Mouse (Mus musculus) CH12.LX (cell line): ENCODE results near the gene Plscr5. TPM values are rescaled to one million over a fixed set of nuclear protein-coding genes. Genes with fewer than 3 reads are reported as not detected.
A peak's percentile ranks its signal among the peaks of the same experiment; 100 is the strongest.

Experiments
- DNase-seq: peaks from one replicate; pipeline ENCODE4 v3.0.0-alpha.2; 2013; ENCODE audit errors: extremely low read depth
- H3K27ac ChIP-seq: 2 replicates; pipeline ENCODE4 v1.5.1; 2012; ENCODE audit warnings: low read depth, mild to moderate bottlenecking, control low read depth, moderate library complexity; ENCODE audit not compliant: insufficient read depth
- H3K27me3 ChIP-seq: replicated peaks from 2 replicates; pipeline ENCODE3; 2012; ENCODE audit warnings: inconsistent platforms
- H3K36me3 ChIP-seq, 2 experiments: replicated peaks in 1 of 2; 2 replicates each; pipeline versions ENCODE3 to v1.6.1; 2012; ENCODE audit warnings: inconsistent platforms in 1 of 2, low read length in 1 of 2, mild to moderate bottlenecking in 1 of 2, mixed read lengths in 1 of 2, moderate library complexity in 1 of 2; ENCODE audit not compliant: control insufficient read depth in 1 of 2, insufficient read depth in 1 of 2
- H3K4me1 ChIP-seq, 2 experiments: 2 replicates each; pipeline ENCODE4 v1.6.1; 2012; ENCODE audit warnings: inconsistent platforms in 1 of 2, moderate library complexity in 1 of 2; ENCODE audit not compliant: insufficient read depth in 2 of 2, control insufficient read depth in 1 of 2
- H3K4me2 ChIP-seq: 2 replicates; pipeline ENCODE4 v1.6.1; 2012; ENCODE audit warnings: low read depth, mild to moderate bottlenecking, control low read depth; ENCODE audit not compliant: poor library complexity, insufficient read depth, severe bottlenecking
- H3K4me3 ChIP-seq, 3 experiments: fragments of 150-350 bp in 1 of 3; sonication (generic) in 1 of 3; replicated peaks in 1 of 3; 2 replicates each; pipeline versions ENCODE3 to v1.5.1; 2011 to 2012; ENCODE audit warnings: low read depth in 2 of 3, low read length in 2 of 3, mild to moderate bottlenecking in 2 of 3, moderate library complexity in 2 of 3, control low read depth in 1 of 3, improper control_type of control experiment in 1 of 3, inconsistent platforms in 1 of 3, mixed read lengths in 1 of 3; ENCODE audit not compliant: poor library complexity in 1 of 3
- H3K79me2 ChIP-seq: replicated peaks from 2 replicates; pipeline ENCODE4 v1.6.1; 2012; ENCODE audit warnings: mild to moderate bottlenecking, moderate library complexity; ENCODE audit not compliant: control insufficient read depth, poor library complexity, insufficient read depth, severe bottlenecking; ENCODE audit errors: extremely low read depth
- H3K9ac ChIP-seq: 2 replicates; pipeline ENCODE4 v1.6.1; 2012; ENCODE audit warnings: low read depth, mild to moderate bottlenecking, control low read depth, moderate library complexity; ENCODE audit not compliant: insufficient read depth
- H3K9me3 ChIP-seq: replicated peaks from 2 replicates; pipeline ENCODE3; 2012; ENCODE audit warnings: low read length, inconsistent platforms, mixed read lengths
- BHLHE40 ChIP-seq: IDR thresholded peaks from 2 replicates; pipeline ENCODE4 v1.6.1; 2011; ENCODE audit warnings: mild to moderate bottlenecking, low read depth, low read length, improper control_type of control experiment
- CHD1 ChIP-seq: IDR thresholded peaks from 2 replicates; pipeline ENCODE4 v1.6.1; 2012; ENCODE audit warnings: low read depth, low read length, improper control_type of control experiment, inconsistent platforms
- CHD2 ChIP-seq: IDR thresholded peaks from 2 replicates; pipeline ENCODE4 v1.6.1; 2011; ENCODE audit warnings: low read length, improper control_type of control experiment
- CTCF ChIP-seq, 2 experiments: IDR thresholded peaks in 1 of 2; conservative IDR thresholded peaks in 1 of 2; 2 replicates each; pipeline ENCODE4 v1.5.1; 2011 to 2012; ENCODE audit warnings: low read depth in 2 of 2, low read length in 2 of 2, improper control_type of control experiment in 1 of 2, inconsistent platforms in 1 of 2, mild to moderate bottlenecking in 1 of 2, moderate library complexity in 1 of 2
- E2F4 ChIP-seq: IDR thresholded peaks from 2 replicates; pipeline ENCODE4 v1.6.1; 2011; ENCODE audit warnings: low read depth, low read length, improper control_type of control experiment; ENCODE audit not compliant: insufficient replicate concordance
- ELF1 ChIP-seq: IDR thresholded peaks from 2 replicates; pipeline ENCODE4 v1.6.1; 2014; ENCODE audit warnings: low read depth, mild to moderate bottlenecking, inconsistent platforms, low read length, improper control_type of control experiment
- EP300 ChIP-seq: IDR thresholded peaks from 2 replicates; pipeline ENCODE4 v1.6.1; 2011; ENCODE audit warnings: low read length, improper control_type of control experiment
- ETS1 ChIP-seq: conservative IDR thresholded peaks from 2 replicates; pipeline ENCODE4 v1.6.1; 2012; ENCODE audit warnings: low read depth, mild to moderate bottlenecking, inconsistent platforms, low read length, improper control_type of control experiment, moderate library complexity
- GABPA ChIP-seq: IDR thresholded peaks from 2 replicates; pipeline ENCODE4 v1.6.1; 2012; ENCODE audit warnings: low read depth, low read length, improper control_type of control experiment, inconsistent platforms; ENCODE audit not compliant: insufficient replicate concordance
- HCFC1 ChIP-seq: IDR thresholded peaks from 2 replicates; pipeline ENCODE4 v1.6.1; 2012; ENCODE audit warnings: low read depth, mild to moderate bottlenecking, inconsistent platforms, low read length, improper control_type of control experiment
- JUN ChIP-seq: IDR thresholded peaks from 2 replicates; pipeline ENCODE4 v1.6.1; 2011; ENCODE audit warnings: low read depth, mild to moderate bottlenecking, low read length, improper control_type of control experiment, moderate library complexity; ENCODE audit not compliant: insufficient read depth
- JUND ChIP-seq: conservative IDR thresholded peaks from 2 replicates; pipeline ENCODE4 v1.6.1; 2011; ENCODE audit warnings: low read depth, low read length, improper control_type of control experiment
- MAZ ChIP-seq: IDR thresholded peaks from 2 replicates; pipeline ENCODE4 v1.6.1; 2012; ENCODE audit warnings: low read depth, mild to moderate bottlenecking, inconsistent platforms, low read length, improper control_type of control experiment, moderate library complexity
- MXI1 ChIP-seq: IDR thresholded peaks from 2 replicates; pipeline ENCODE4 v1.6.1; 2011; ENCODE audit warnings: mild to moderate bottlenecking, low read depth, low read length, improper control_type of control experiment
- MYC ChIP-seq: IDR thresholded peaks from 2 replicates; pipeline ENCODE4 v1.6.1; 2011; ENCODE audit warnings: low read depth, mild to moderate bottlenecking, improper control_type of control experiment, low read length
- NELFE ChIP-seq: IDR thresholded peaks from 2 replicates; pipeline ENCODE4 v1.6.1; 2011; ENCODE audit warnings: low read depth, low read length, improper control_type of control experiment
- POLR2A ChIP-seq: IDR thresholded peaks from 2 replicates; pipeline ENCODE4 v1.6.1; 2011; ENCODE audit warnings: low read depth, mild to moderate bottlenecking, improper control_type of control experiment, low read length
- SIN3A ChIP-seq: IDR thresholded peaks from 2 replicates; pipeline ENCODE4 v1.6.1; 2012; ENCODE audit warnings: low read length, improper control_type of control experiment, inconsistent platforms
- SMC3 ChIP-seq: IDR thresholded peaks from 2 replicates; pipeline ENCODE4 v1.6.1; 2011; ENCODE audit warnings: low read depth, low read length, improper control_type of control experiment
- TBP ChIP-seq: conservative IDR thresholded peaks from 2 replicates; pipeline ENCODE4 v1.6.1; 2011; ENCODE audit warnings: low read depth, low read length, improper control_type of control experiment
- UBTF ChIP-seq: IDR thresholded peaks from 2 replicates; pipeline ENCODE4 v1.6.1; 2012; ENCODE audit warnings: low read depth, mild to moderate bottlenecking, inconsistent platforms, low read length, improper control_type of control experiment, moderate library complexity
- USF1 ChIP-seq: IDR thresholded peaks from 2 replicates; pipeline ENCODE4 v1.6.1; 2014; ENCODE audit warnings: low read depth, mild to moderate bottlenecking, inconsistent platforms, low read length, improper control_type of control experiment
- USF2 ChIP-seq: conservative IDR thresholded peaks from 2 replicates; pipeline ENCODE4 v1.6.1; 2011; ENCODE audit warnings: low read depth, low read length, improper control_type of control experiment
- ZC3H11A ChIP-seq: IDR thresholded peaks from 2 replicates; pipeline ENCODE4 v1.6.1; 2012; ENCODE audit warnings: low read depth, mild to moderate bottlenecking, inconsistent platforms, low read length, improper control_type of control experiment
- ZKSCAN1 ChIP-seq: IDR thresholded peaks from 2 replicates; pipeline ENCODE4 v1.6.1; 2012; ENCODE audit warnings: low read depth, inconsistent platforms, low read length, improper control_type of control experiment, borderline replicate concordance
- dilution Hi-C: fragments of 300-500 bp; cut with MboI; formaldehyde crosslinking; loops from 2 replicates; pipeline ENCODE4 v1.14.3; 2020; ENCODE audit warnings: low sequenced_read_pairs; ENCODE audit not compliant: extremely low pct_unique_long_range_greater_than_20kb, extremely low pct_ligation_motif_present
- in situ Hi-C: fragments of 300-500 bp; cut with MboI; formaldehyde crosslinking; loops from 3 replicates; pipeline ENCODE4 v1.14.3; 2019; ENCODE audit warnings: low sequenced_read_pairs, low pct_ligation_motif_present, low pct_unique_long_range_greater_than_20kb, mixed read lengths
- polyA plus RNA-seq: library from polyadenylated mRNA; unstranded; fragments of >175 nt; gene quantifications from 2 replicates; pipeline ENCODE4 v1.2.1, GENCODE M21; 2012; ENCODE audit warnings: low read depth; ENCODE audit not compliant: insufficient read length
- total RNA-seq, 2 experiments: library from RNA; depleted of rRNA; stranded (reverse); fragments of 300-350 nt in 1 of 2; fragments of >200 nt in 1 of 2; gene quantifications; 2 replicates each; pipeline ENCODE4 v1.2.3; 2012 to 2014

The Plscr5 gene
- total and polyA plus RNA-seq, 3 experiments, result not detected

- no peak for TF ChIP-seq MAZ
- no peak for TF ChIP-seq EP300
- no peak for TF ChIP-seq MXI1
- no peak for TF ChIP-seq TBP
- TF ChIP-seq JUN, result no peak
- TF ChIP-seq UBTF, result no peak
- no peak for TF ChIP-seq CHD2
- TF ChIP-seq ELF1, result no peak
- no peak for TF ChIP-seq GABPA
- peak; percentile 14 to 60; a peak in 2 of 4 replicates for TF ChIP-seq CTCF (conservative IDR thresholded peaks at IDR 0.05 in 1 of 2, IDR thresholded peaks at IDR 0.05 in 1 of 2; ENCODE audit: low read depth in 2 of 2, low read length in 2 of 2)
- peak; percentile 28; the same call in 1 of the 2 replicates for TF ChIP-seq SMC3
- 0 out of 2 replicates have a peak, but pooled peaks have one; percentile 8 for TF ChIP-seq JUND
Measured at GRCm38 (mm10) chr9:92191295-92191694, 1.4 kb upstream of the Plscr5 start (continued).

- TF ChIP-seq SIN3A (no peak), NELFE (no peak), USF2 (no peak), ZC3H11A (no peak), MYC (no peak), BHLHE40 (no peak), HCFC1 (no peak), UBTF (no peak), ZKSCAN1 (no peak), CHD1 (no peak), E2F4 (no peak), USF1 (no peak), ETS1 (no peak), TBP (no peak), POLR2A (no peak)
- TF ChIP-seq, all 38 proteins: peak for 0
- Histone ChIP-seq H3K27me3 (no peaks in the 10 kb centered on the region), H3K9me3 (no peaks in the 10 kb centered on the region), H3K4me2 (no peak overlapping the region), H3K27ac (no peak overlapping the region), H3K4me1 (no peaks in the 10 kb centered on the region), H3K9ac (no peak overlapping the region), H3K4me3 (no peak overlapping the region), H3K36me3 (no peaks in the 10 kb centered on the region), H3K79me2 (no peaks in the 10 kb centered on the region)
- in situ Hi-C loops, result no loop called here
- dilution Hi-C loops, result no loop called here
- DNase-seq, result no peak
Measured at GRCm38 (mm10) chr9:92198408-92198807, 5.7 kb downstream of the Plscr5 start.
